Mouse (Mus musculus): ENCODE measurements around the gene Chst1.
A peak's percentile ranks its signal among the peaks of the same experiment; 100 is the strongest.

DNA sequence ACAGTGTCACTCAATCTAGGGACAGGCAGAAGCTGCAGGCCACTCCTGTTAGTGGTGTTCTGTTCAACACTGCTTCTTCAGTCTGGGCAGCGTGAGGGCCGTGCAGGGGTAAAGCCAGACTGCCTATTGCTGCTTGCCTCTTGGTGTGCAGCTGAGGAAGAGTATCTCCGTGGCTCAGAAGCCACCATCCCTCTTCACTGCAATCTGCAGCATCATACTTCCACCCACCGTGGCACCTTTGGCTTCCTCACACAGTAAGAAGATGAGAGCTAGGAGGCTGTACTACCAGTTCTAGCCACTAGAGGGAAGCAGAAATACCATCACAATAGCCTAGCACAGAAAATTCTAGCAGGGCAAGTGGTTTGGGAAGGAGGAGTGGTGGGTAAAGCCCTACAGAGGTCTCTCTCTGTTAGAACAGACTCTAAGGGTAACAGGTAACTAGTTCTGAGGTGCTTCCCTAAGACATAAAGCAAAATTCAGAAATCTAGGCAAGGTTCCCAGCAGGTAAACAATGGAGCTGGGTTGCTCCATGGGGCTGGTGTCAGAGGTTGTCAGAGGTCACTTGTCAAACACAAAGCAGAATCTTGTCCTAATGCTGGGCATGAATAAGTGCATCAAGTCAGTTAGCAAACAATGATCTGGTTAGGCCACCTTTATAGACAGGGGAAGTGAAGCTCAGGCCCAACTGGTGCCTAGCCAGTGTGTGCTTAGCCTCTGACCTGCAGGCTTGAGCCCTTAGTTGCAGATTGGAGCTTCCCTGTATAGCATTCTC lies 9.5 kb downstream of the Chst1 start:
- TF ChIP-seq CTCF (conservative IDR thresholded peaks at IDR 0.05; ENCODE audit: insufficient read depth, insufficient read length, low read depth, low read length), result peak; percentile 59
- TF ChIP-seq POLR2A (IDR thresholded peaks at IDR 0.05; ENCODE audit: low read depth, low read length), result no peak

Data from kidney, adult 2 months (tissue).